Mouse (Mus musculus) CD4-positive, CD25-positive, alpha-beta regulatory T cell, adult 2 months (primary cell): ENCODE measurements around the gene Zscan4-ps2.
"Not testable (repeated sequence)": the region's sequence is repeated elsewhere in the genome, so short reads cannot be mapped to it uniquely, and the experiment has no call there.

ENCODE experiments used
- DNase-seq: peaks from one replicate; pipeline ENCODE4 v3.0.0-alpha.2; 2012; ENCODE audit warnings: low read depth, low spot score

Zscan4-ps2 gene

GRCm38 (mm10) chr7:11514010-11514409 lies at the start of gene Zscan4-ps2:
Gene Zscan4-ps2 (plus strand): TSS chr7:11514310.
- not testable (repeated sequence) for DNase-seq
